Mouse (Mus musculus) heart, postnatal 0 days (tissue): ENCODE data around the gene Nmnat3. TPM values are rescaled to one million over a fixed set of nuclear protein-coding genes. Genes with fewer than 3 reads are reported as not detected.

Source experiments
- ATAC-seq: fragments of 200-750 bp; cut with Nextera tagmentation; 2 replicates; pipeline ENCODE4 v1.8.0; 2017; ENCODE audit warnings: low read depth, moderate number of reproducible peaks, moderate library complexity; ENCODE audit not compliant: insufficient read depth
- DNase-seq: peaks from one replicate; pipeline ENCODE4 v3.0.0-alpha.2; 2016; ENCODE audit warnings: low spot score
- H3K27ac ChIP-seq: fragments of 300-500 bp; sonication (generic); 2 replicates; pipeline ENCODE4 v1.5.1; 2014; ENCODE audit warnings: low read depth, mild to moderate bottlenecking
- H3K27me3 ChIP-seq: fragments of 300-500 bp; sonication (generic); 2 replicates; pipeline ENCODE4 v1.6.1; 2014; ENCODE audit warnings: low read length, mixed read lengths; ENCODE audit not compliant: control insufficient read depth, insufficient read depth
- H3K36me3 ChIP-seq: fragments of 300-500 bp; sonication (generic); replicated peaks from 2 replicates; pipeline ENCODE4 v1.6.1; 2014; ENCODE audit warnings: low read length, mixed read lengths; ENCODE audit not compliant: control insufficient read depth, insufficient read depth
- H3K4me1 ChIP-seq: fragments of 300-500 bp; sonication (generic); 2 replicates; pipeline ENCODE4 v1.6.1; 2014; ENCODE audit warnings: antibody characterized with exemption; ENCODE audit not compliant: control insufficient read depth, insufficient read depth
- H3K4me2 ChIP-seq: fragments of 300-500 bp; sonication (generic); 2 replicates; pipeline ENCODE4 v1.6.1; 2014; ENCODE audit warnings: low read depth, mild to moderate bottlenecking, low read length, moderate library complexity
- H3K4me3 ChIP-seq: fragments of 300-500 bp; sonication (generic); 2 replicates; pipeline ENCODE4 v1.5.1; 2014; ENCODE audit warnings: low read depth, low read length
- H3K9ac ChIP-seq: fragments of 300-500 bp; sonication (generic); replicated peaks from 2 replicates; pipeline ENCODE4 v1.6.1; 2014; ENCODE audit warnings: low read depth, low read length, mixed read lengths
- H3K9me3 ChIP-seq: fragments of 300-500 bp; sonication (generic); replicated peaks from 2 replicates; pipeline ENCODE4 v1.6.1; 2016; ENCODE audit warnings: low read length; ENCODE audit not compliant: control insufficient read depth
- CTCF ChIP-seq: IDR thresholded peaks from 2 replicates; pipeline ENCODE4 v1.5.1; 2016; ENCODE audit warnings: antibody characterized with exemption, control low read depth, low read depth
- EP300 ChIP-seq: IDR thresholded peaks from 2 replicates; pipeline ENCODE4 v1.6.1; 2016; ENCODE audit warnings: antibody characterized with exemption, low read depth
- WGBS: fragments of 180-500 bp; shearing (Covaris S2); extraction: QIAGEN DNeasy Blood & Tissue Kit; methylation state at CpG from one replicate; pipeline ENCODE4 v1.1.7; 2014; 5-methylcytosine and 5-hydroxymethylcytosine counted together
- polyA plus RNA-seq: library from polyadenylated mRNA; unstranded; fragments of >200 nt; fragmentation: Nextera tagmentation; extraction: Ambion mirVana; gene quantifications from 2 replicates; pipeline ENCODE4 v1.2.1, GENCODE M21; 2015
- total RNA-seq: library from RNA; depleted of rRNA; stranded (reverse); fragments of >200 nt; gene quantifications from 2 replicates; pipeline ENCODE4 v1.2.3, GENCODE M21; 2014; ENCODE audit warnings: low replicate concordance

The Nmnat3 gene
- total and polyA plus RNA-seq, 2 experiments from 2014 or later, result 9.0 to 15.1 TPM

- H3K4me2 ChIP-seq, result no peak overlapping the region
- no peak for ATAC-seq
- 50% methylated on average over 1 of the region's 1 CpGs for WGBS
- H3K4me1 ChIP-seq, result no peaks in the 10 kb centered on the region
- TF ChIP-seq EP300 (no peak), CTCF (no peak)
- no peak for DNase-seq
- no peak overlapping the region for H3K9ac ChIP-seq
- H3K27ac ChIP-seq, result no peak overlapping the region
- no peaks in the 10 kb centered on the region for H3K9me3 ChIP-seq
- no peaks in the 10 kb centered on the region for H3K27me3 ChIP-seq
- H3K4me3 ChIP-seq, result no peak overlapping the region
- H3K36me3 ChIP-seq, result no peaks in the 10 kb centered on the region
These were observed 25.7 kb upstream of the Nmnat3 start for GRCm38 (mm10) chr9:98261461-98262011.

GRCm38 (mm10) chr9:98264916-98265315 lies 22.3 kb upstream of the Nmnat3 start:
- ATAC-seq (no peak), DNase-seq (no peak)
- TF ChIP-seq CTCF (no peak), EP300 (no peak)
- Histone ChIP-seq H3K9me3 (no peaks in the 10 kb centered on the region), H3K27me3 (no peaks in the 10 kb centered on the region), H3K4me3 (no peak overlapping the region), H3K27ac (no peak overlapping the region), H3K4me2 (no peak overlapping the region), H3K36me3 (no peaks in the 10 kb centered on the region), H3K4me1 (no peaks in the 10 kb centered on the region), H3K9ac (no peak overlapping the region)
- 68% methylated on average over 5 of the region's 5 CpGs for WGBS

GRCm38 (mm10) chr9:98272734-98273133 lies 14.5 kb upstream of the Nmnat3 start:
- Histone ChIP-seq H3K9me3 (no peaks in the 10 kb centered on the region), H3K9ac (no peak overlapping the region), H3K27me3 (0 out of 2 replicates have a peak, but pooled peaks cover 3% of the 10 kb centered on the region), H3K4me3 (no peak overlapping the region), H3K36me3 (no peaks in the 10 kb centered on the region), H3K27ac (no peak overlapping the region), H3K4me2 (no peak overlapping the region), H3K4me1 (no peaks in the 10 kb centered on the region)
- whole genome bisulfite sequencing, result 63% methylated on average over 5 of the region's 5 CpGs
- TF ChIP-seq EP300 (no peak), CTCF (no peak)
- DNase-seq, result no peak
- ATAC-seq, result no peak

- ATAC-seq, result no peak
- H3K4me2 ChIP-seq, result no peak overlapping the region
- 85% methylated on average over 10 of the region's 10 CpGs for WGBS
These were observed 12.2 kb upstream of the Nmnat3 start for GRCm38 (mm10) chr9:98275080-98275479.

GRCm38 (mm10) chr9:98280162-98280561 lies 7.1 kb upstream of the Nmnat3 start:
- H3K4me3 ChIP-seq, result no peak overlapping the region
- H3K36me3 ChIP-seq, result no peaks in the 10 kb centered on the region
- no peak overlapping the region for H3K9ac ChIP-seq
- WGBS, result 57% methylated on average over 5 of the region's 5 CpGs
- no peak for ATAC-seq
- H3K27ac ChIP-seq, result no peak overlapping the region
- TF ChIP-seq EP300, result no peak
- H3K4me1 ChIP-seq, result no peaks in the 10 kb centered on the region
- H3K27me3 ChIP-seq, result no peaks in the 10 kb centered on the region
- no peak for DNase-seq
- no peak overlapping the region for H3K4me2 ChIP-seq
- H3K9me3 ChIP-seq, result no peaks in the 10 kb centered on the region

More at GRCm38 (mm10) chr9:98275080-98275479, 12.2 kb upstream of the Nmnat3 start:
- Histone ChIP-seq H3K27ac (no peak overlapping the region), H3K9ac (no peak overlapping the region), H3K27me3 (0 out of 2 replicates have a peak, but pooled peaks cover 3% of the 10 kb centered on the region), H3K4me3 (no peak overlapping the region), H3K9me3 (no peaks in the 10 kb centered on the region), H3K36me3 (no peaks in the 10 kb centered on the region), H3K4me1 (no peaks in the 10 kb centered on the region)
- DNase-seq, result no peak
- TF ChIP-seq CTCF (no peak), EP300 (no peak)
